Mouse (Mus musculus) neural tube, embryonic 15.5 days (tissue): Measurements from ENCODE around the gene 1700023F06Rik. TPM values are rescaled to one million over a fixed set of nuclear protein-coding genes. Genes with fewer than 3 reads are reported as not detected.

Source experiments
- ATAC-seq: fragments of 200-750 bp; cut with Nextera tagmentation; 2 replicates; pipeline ENCODE4 v1.8.0; 2017; ENCODE audit warnings: mild to moderate bottlenecking, moderate TSS enrichment, moderate library complexity; ENCODE audit not compliant: low FRiP score
- H3K27ac ChIP-seq: fragments of 300-500 bp; sonication (generic); replicated peaks from 2 replicates; pipeline ENCODE4 v1.5.1; 2015; ENCODE audit warnings: mild to moderate bottlenecking, inconsistent platforms
- H3K27me3 ChIP-seq: fragments of 300-500 bp; sonication (generic); replicated peaks from 2 replicates; pipeline ENCODE4 v1.6.1; 2015; ENCODE audit warnings: inconsistent platforms
- H3K36me3 ChIP-seq: fragments of 300-500 bp; sonication (generic); 2 replicates; pipeline ENCODE4 v1.6.1; 2015; ENCODE audit warnings: inconsistent platforms
- H3K4me1 ChIP-seq: fragments of 300-500 bp; sonication (generic); 2 replicates; pipeline ENCODE4 v1.6.1; 2015; ENCODE audit warnings: inconsistent platforms
- H3K4me2 ChIP-seq: fragments of 300-500 bp; sonication (generic); 2 replicates; pipeline ENCODE4 v1.6.1; 2015; ENCODE audit warnings: inconsistent platforms, mild to moderate bottlenecking, moderate library complexity
- H3K4me3 ChIP-seq: fragments of 300-500 bp; sonication (generic); replicated peaks from 2 replicates; pipeline ENCODE4 v1.5.1; 2015; ENCODE audit warnings: mild to moderate bottlenecking, inconsistent platforms
- H3K9ac ChIP-seq: fragments of 300-500 bp; sonication (generic); replicated peaks from 2 replicates; pipeline ENCODE4 v1.6.1; 2015; ENCODE audit warnings: mild to moderate bottlenecking, inconsistent platforms
- H3K9me3 ChIP-seq: fragments of 300-500 bp; sonication (generic); replicated peaks from 2 replicates; pipeline ENCODE4 v1.6.1; 2016; ENCODE audit warnings: inconsistent platforms
- WGBS: fragments of 180-500 bp; shearing (Covaris S2); methylation state at CpG from one replicate; pipeline ENCODE4 v1.1.7; 2015; ENCODE audit warnings: mixed read lengths; 5-methylcytosine and 5-hydroxymethylcytosine counted together
- polyA plus RNA-seq: library from polyadenylated mRNA; unstranded; fragments of >200 nt; fragmentation: Nextera tagmentation; extraction: Ambion mirVana; gene quantifications from 2 replicates; pipeline ENCODE4 v1.2.1, GENCODE M21; 2015

Gene 1700023F06Rik
- polyA plus RNA-seq, 1 experiment from 2014 or later: 2.3 TPM

DNA sequence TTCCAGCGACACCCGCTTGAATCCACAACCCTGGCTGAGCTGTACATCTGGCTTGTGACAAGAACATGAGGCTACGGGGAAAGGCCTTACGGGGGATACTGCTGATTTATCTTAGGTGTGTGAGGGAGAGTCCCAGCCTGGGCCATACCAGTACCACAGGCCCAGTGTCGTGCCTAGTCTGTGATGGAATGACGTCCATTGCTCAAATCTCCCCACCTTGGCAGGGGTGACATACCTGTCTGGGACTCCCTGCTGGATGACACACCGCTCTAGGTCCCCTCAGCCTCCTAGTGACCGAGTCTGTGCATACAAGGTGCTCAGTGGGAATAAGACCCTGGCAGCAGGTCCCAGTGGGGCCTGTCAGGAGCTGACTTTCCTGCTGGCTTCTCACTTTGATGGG, 29.6 kb downstream of the 1700023F06Rik start:
- Histone ChIP-seq H3K9ac (no peak overlapping the region), H3K9me3 (no peaks in the 10 kb centered on the region), H3K27me3 (no peaks in the 10 kb centered on the region; the same call in 1 of the 2 replicates), H3K4me3 (no peak overlapping the region), H3K4me2 (no peak overlapping the region), H3K36me3 (no peaks in the 10 kb centered on the region; the same call in 1 of the 2 replicates), H3K4me1 (peaks cover 10% of the 10 kb centered on the region), H3K27ac (no peak overlapping the region)
- ATAC-seq: no peak
- WGBS: 91% methylated on average over 8 of the region's 8 CpGs

DNA sequence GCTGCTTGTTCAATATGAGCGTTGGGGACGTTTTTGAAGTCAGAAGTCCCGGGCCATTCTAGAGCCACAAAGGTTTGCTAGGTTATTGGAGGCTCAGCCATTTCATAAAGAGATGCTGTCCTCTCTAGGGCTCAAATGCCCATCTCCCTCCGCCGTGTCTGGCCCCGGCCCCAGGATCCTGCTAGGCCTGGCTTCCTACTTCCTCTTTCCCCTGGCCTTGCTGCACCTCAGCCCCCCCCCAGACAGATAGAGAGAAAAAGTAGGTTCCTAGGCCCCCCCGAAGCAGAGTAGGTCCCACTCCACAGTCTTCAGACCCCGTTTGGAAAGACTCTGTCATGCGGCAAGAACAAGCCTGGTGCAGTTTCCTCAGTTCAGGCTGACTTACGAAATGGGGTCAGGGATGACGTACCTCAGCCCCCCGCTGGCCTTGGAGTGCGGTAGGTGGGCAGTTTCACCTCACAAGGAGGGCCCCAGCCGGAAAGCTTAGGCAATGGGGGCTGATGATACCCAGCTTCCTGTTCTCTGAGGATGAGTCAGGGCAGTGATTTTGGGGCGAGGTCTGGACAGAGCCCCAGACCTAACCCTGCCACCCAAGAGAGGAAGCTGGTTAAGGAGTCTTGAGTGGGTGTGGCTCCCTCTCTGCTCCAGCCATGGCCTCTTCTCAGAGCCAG, 30.4 kb downstream of the 1700023F06Rik start:
- Histone ChIP-seq H3K4me3 (no peak overlapping the region), H3K9ac (no peak overlapping the region), H3K4me1 (peaks cover 18% of the 10 kb centered on the region), H3K9me3 (no peaks in the 10 kb centered on the region), H3K36me3 (no peaks in the 10 kb centered on the region; the same call in 1 of the 2 replicates), H3K27ac (no peak overlapping the region), H3K27me3 (peaks cover 6% of the 10 kb centered on the region), H3K4me2 (no peak overlapping the region)
- WGBS: 86% methylated on average over 15 of the region's 15 CpGs
- ATAC-seq: no peak

- 79% methylated on average over 5 of the region's 5 CpGs for WGBS
Observed at GRCm38 (mm10) chr11:103177216-103177615, 31.1 kb downstream of the 1700023F06Rik start.

GRCm38 (mm10) chr11:103176510-103176909, 31.8 kb downstream of the 1700023F06Rik start:
- no peaks in the 10 kb centered on the region for H3K36me3 ChIP-seq
- no peaks in the 10 kb centered on the region for H3K9me3 ChIP-seq
- H3K9ac ChIP-seq: no peak overlapping the region
- peaks cover 31% of the 10 kb centered on the region for H3K4me1 ChIP-seq
- H3K27ac ChIP-seq: no peak overlapping the region
- ATAC-seq: no peak
- 96% methylated on average over 1 of the region's 1 CpGs for WGBS
- H3K4me3 ChIP-seq: no peak overlapping the region
- peaks cover 16% of the 10 kb centered on the region for H3K27me3 ChIP-seq
- H3K4me2 ChIP-seq: no peak overlapping the region

More at GRCm38 (mm10) chr11:103177216-103177615, 31.1 kb downstream of the 1700023F06Rik start:
- H3K9ac ChIP-seq: no peak overlapping the region
- H3K36me3 ChIP-seq: no peaks in the 10 kb centered on the region
- no peaks in the 10 kb centered on the region for H3K9me3 ChIP-seq
- no peak for ATAC-seq
- no peak overlapping the region for H3K4me3 ChIP-seq
- peaks cover 24% of the 10 kb centered on the region for H3K4me1 ChIP-seq
- H3K27me3 ChIP-seq: peaks cover 11% of the 10 kb centered on the region
- no peak overlapping the region for H3K4me2 ChIP-seq
- no peak overlapping the region for H3K27ac ChIP-seq

- H3K27ac ChIP-seq: no peak overlapping the region
- no peak overlapping the region for H3K9ac ChIP-seq
- no peak overlapping the region for H3K4me3 ChIP-seq
- H3K9me3 ChIP-seq: no peaks in the 10 kb centered on the region
- ATAC-seq: no peak
- H3K4me2 ChIP-seq: no peak overlapping the region
- peaks cover 36% of the 10 kb centered on the region for H3K4me1 ChIP-seq
- no peaks in the 10 kb centered on the region for H3K36me3 ChIP-seq
- 77% methylated on average over 14 of the region's 14 CpGs for WGBS
- peaks cover 17% of the 10 kb centered on the region for H3K27me3 ChIP-seq
Observed at GRCm38 (mm10) chr11:103175688-103176442, 32.5 kb downstream of the 1700023F06Rik start.

DNA sequence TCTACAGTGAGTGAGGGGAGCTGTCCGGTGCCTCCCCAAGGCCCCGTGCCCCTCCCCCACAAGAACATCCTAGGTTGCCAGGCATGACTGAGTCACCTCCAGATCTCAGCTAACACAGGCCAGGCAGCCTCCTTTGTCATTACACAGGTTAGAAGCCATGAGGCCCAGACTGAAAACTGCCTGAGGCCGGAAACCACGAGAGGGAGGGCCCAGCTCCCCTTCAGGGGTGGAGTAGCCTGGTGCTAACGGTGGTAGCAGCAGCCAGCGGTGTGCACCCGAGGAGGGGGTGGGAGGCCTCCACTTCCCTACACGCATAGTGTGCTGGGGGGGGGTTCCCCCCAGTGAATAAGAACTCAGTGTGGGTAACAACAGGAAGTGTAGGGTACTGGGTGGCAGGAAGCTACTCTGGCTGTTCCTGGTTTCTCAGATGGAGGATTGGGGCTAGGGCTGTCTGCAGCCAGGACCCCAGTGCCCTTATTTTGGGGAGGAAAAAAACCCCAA, 33.4 kb downstream of the 1700023F06Rik start:
- Histone ChIP-seq H3K9ac (no peak overlapping the region), H3K4me1 (peaks cover 42% of the 10 kb centered on the region), H3K27me3 (peaks cover 17% of the 10 kb centered on the region), H3K4me3 (no peak overlapping the region), H3K9me3 (no peaks in the 10 kb centered on the region), H3K36me3 (no peaks in the 10 kb centered on the region), H3K4me2 (no peak overlapping the region), H3K27ac (no peak overlapping the region)
- 60% methylated on average over 8 of the region's 8 CpGs for WGBS
- no peak for ATAC-seq

DNA sequence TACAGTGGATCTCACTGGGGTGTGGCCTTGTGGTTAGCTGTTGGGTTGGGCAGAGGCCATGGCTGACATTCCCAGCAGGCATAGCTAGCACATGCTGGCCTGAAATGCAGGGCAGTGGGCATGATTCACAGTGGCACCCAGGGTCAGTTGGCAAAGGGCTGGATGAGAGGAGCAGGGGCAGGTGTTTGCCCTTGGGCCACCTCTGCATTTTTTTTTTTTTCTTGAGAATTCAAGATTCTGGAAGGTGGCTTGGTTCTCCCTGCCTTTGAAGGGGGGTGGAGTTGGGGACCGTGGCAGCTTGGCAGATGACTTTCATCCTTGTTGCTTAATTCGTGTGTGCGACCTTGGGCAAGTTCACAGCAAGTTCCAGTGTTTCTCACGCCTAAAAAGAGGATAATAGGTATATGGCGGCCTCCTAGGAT, 33.9 kb downstream of the 1700023F06Rik start:
- no peaks in the 10 kb centered on the region for H3K9me3 ChIP-seq
- H3K4me2 ChIP-seq: no peak overlapping the region
- no peak overlapping the region for H3K9ac ChIP-seq
- ATAC-seq: no peak
- no peak overlapping the region for H3K4me3 ChIP-seq
- H3K27me3 ChIP-seq: peaks cover 22% of the 10 kb centered on the region
- no peaks in the 10 kb centered on the region for H3K36me3 ChIP-seq
- H3K27ac ChIP-seq: no peak overlapping the region
- 85% methylated on average over 5 of the region's 5 CpGs for WGBS
- H3K4me1 ChIP-seq: peaks cover 48% of the 10 kb centered on the region

GRCm38 (mm10) chr11:103173771-103174344, 34.5 kb downstream of the 1700023F06Rik start:
- peaks cover 24% of the 10 kb centered on the region for H3K27me3 ChIP-seq
- WGBS: 91% methylated on average over 11 of the region's 11 CpGs
- no peak for ATAC-seq
- H3K4me2 ChIP-seq: no peak overlapping the region
- H3K9ac ChIP-seq: no peak overlapping the region
- no peaks in the 10 kb centered on the region for H3K36me3 ChIP-seq
- H3K27ac ChIP-seq: no peak overlapping the region
- no peaks in the 10 kb centered on the region for H3K9me3 ChIP-seq
- H3K4me3 ChIP-seq: no peak overlapping the region
- peaks cover 53% of the 10 kb centered on the region for H3K4me1 ChIP-seq

DNA sequence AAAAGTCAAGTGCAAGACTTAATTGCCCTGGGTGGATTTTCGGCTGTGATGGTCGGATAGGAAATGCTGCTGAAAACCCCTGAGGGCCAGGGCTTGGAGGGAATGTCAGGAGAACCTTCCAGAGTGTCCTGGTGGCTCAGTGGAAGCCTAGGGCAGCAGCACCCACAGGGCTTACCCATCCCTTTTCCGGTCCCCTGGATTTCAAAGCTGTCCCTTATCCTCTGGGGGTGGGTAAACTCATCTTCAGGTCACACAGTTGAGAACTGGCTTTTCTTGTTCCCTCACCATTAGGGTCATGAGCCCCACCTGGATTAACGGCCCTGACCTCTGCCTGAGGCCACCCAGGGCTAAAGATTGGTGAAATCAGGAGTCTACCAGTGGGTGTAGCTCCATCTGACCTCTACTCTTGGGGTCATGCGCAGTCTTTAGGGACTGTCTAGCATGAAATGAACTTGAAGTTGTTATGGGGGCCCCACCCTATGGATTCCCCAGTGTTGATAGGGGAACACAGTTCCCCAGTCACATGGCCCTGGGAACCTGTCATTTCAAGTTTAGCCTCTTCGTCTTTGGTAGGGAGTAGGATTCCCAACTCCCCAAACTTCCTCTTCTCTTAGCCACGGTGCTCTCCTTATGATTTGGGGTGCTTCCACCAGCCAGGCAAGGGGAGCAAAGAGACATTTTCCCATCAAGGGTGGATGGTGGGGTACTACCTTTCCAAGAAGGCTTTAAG, 35.2 kb downstream of the 1700023F06Rik start:
- Histone ChIP-seq H3K4me2 (peak overlapping the region; percentile 85; the same call in 1 of the 2 replicates), H3K4me1 (peaks cover 55% of the 10 kb centered on the region), H3K27me3 (peaks cover 24% of the 10 kb centered on the region), H3K9me3 (no peaks in the 10 kb centered on the region), H3K9ac (no peak overlapping the region), H3K27ac (no peak overlapping the region), H3K36me3 (no peaks in the 10 kb centered on the region), H3K4me3 (no peak overlapping the region)
- 84% methylated on average over 7 of the region's 7 CpGs for WGBS
- ATAC-seq: no peak

GRCm38 (mm10) chr11:103172392-103173040, 35.8 kb downstream of the 1700023F06Rik start:
- no peak for ATAC-seq
- Histone ChIP-seq H3K4me3 (peak overlapping the region; percentile 71), H3K4me1 (peaks cover 55% of the 10 kb centered on the region), H3K4me2 (peak overlapping the region; percentile 85), H3K27ac (no peak overlapping the region), H3K9me3 (no peaks in the 10 kb centered on the region), H3K36me3 (no peaks in the 10 kb centered on the region), H3K9ac (peak overlapping the region; percentile 76; the same call in 1 of the 2 replicates), H3K27me3 (peaks cover 27% of the 10 kb centered on the region)
- WGBS: 73% methylated on average over 6 of the region's 6 CpGs
